ENCODE assay signal across 26 mouse cellular contexts in the genomic region with DNA sequence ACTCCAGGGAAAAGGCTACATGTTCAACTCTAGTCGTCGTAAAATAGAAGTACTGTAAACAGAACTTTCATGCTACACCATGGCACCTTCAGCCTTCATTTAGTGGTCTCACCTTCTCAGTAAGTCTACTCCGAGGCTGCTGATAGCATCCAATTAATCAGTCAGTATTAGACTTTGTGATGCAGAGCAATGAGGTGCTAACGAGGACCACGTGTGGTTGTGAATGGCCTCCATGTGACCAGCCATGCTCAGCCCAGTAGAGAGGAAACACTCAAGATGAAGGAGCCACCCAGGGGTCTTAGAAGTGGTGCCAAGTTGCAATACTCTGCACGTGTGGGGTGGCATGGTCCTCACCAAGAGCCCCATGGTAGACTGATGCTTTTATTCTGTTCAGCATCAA.
DNase-seq lines count a peak whose midpoint lies in the region; ATAC-seq lines count a peak whose summit lies in the region.
"Had no signal": no experiment of that assay in that cellular context is flagged by ENCODE, and none has a peak within 500 bp of the region (broad histone marks: within the 10 kb centered on the region; RNA-seq: fewer than 3 reads in every experiment).

No protein-coding gene starts in this region.

- ATAC-seq in forebrain, embryonic 12.5 days (ENCODE audit: low FRiP score) = 0 out of 2 replicates have a peak, but pooled peaks have one; percentile 36
- ATAC-seq in forebrain, embryonic 15.5 days (replicated peaks) = no peak
- peak; percentile 82 for ATAC-seq in limb, embryonic 12.5 days (ENCODE audit: insufficient number of reproducible peaks, insufficient read depth, low FRiP score, low TSS enrichment, low read depth)
- ATAC-seq: activated CD4-positive, CD25-positive, alpha-beta regulatory T cell, adult 4 months; forebrain, embryonic 16.5 days; intestine, embryonic 15.5 days had no signal

- H3K27ac ChIP-seq in forebrain, embryonic 12.5 days = no peak overlapping the region
- no peak overlapping the region for H3K27ac ChIP-seq in forebrain, embryonic 15.5 days (replicated peaks)
- no peak overlapping the region for H3K27ac ChIP-seq in limb, embryonic 12.5 days
- H3K27ac ChIP-seq: embryonic facial prominence, embryonic 10.5 days; embryonic facial prominence, embryonic 13.5 days; heart, adult 2 months; heart, embryonic 10.5 days; heart, embryonic 13.5 days; hindbrain, embryonic 12.5 days; hindbrain, embryonic 15.5 days; intestine, embryonic 15.5 days had no signal

- 66% methylated on average over 6 of the region's 6 CpGs for WGBS in forebrain, embryonic 12.5 days
- 48% methylated on average over 6 of the region's 6 CpGs for WGBS in forebrain, embryonic 15.5 days
- 16% methylated on average over 6 of the region's 6 CpGs for WGBS in limb, embryonic 12.5 days

- H3K27me3 ChIP-seq in forebrain, embryonic 12.5 days = no peaks in the 10 kb centered on the region
- no peaks in the 10 kb centered on the region for H3K27me3 ChIP-seq in forebrain, embryonic 15.5 days
- H3K27me3 ChIP-seq in limb, embryonic 12.5 days = peaks cover 25% of the 10 kb centered on the region
- H3K27me3 ChIP-seq: embryonic facial prominence, embryonic 13.5 days; hindbrain, embryonic 12.5 days; hindbrain, embryonic 15.5 days; intestine, embryonic 15.5 days had no signal

- H3K9ac ChIP-seq in forebrain, embryonic 12.5 days = no peak overlapping the region
- no peak overlapping the region for H3K9ac ChIP-seq in forebrain, embryonic 15.5 days (replicated peaks)
- no peak overlapping the region for H3K9ac ChIP-seq in limb, embryonic 12.5 days (replicated peaks)
- H3K9ac ChIP-seq: embryonic facial prominence, embryonic 13.5 days; heart, embryonic 13.5 days; hindbrain, embryonic 12.5 days; hindbrain, embryonic 15.5 days; intestine, embryonic 15.5 days had no signal

- no peak overlapping the region for H3K4me2 ChIP-seq in forebrain, embryonic 12.5 days
- H3K4me2 ChIP-seq in forebrain, embryonic 15.5 days (replicated peaks) = no peak overlapping the region
- H3K4me2 ChIP-seq in limb, embryonic 12.5 days = no peak overlapping the region
- H3K4me2 ChIP-seq: embryonic facial prominence, embryonic 13.5 days; heart, embryonic 13.5 days; hindbrain, embryonic 12.5 days; hindbrain, embryonic 15.5 days; intestine, embryonic 15.5 days had no signal

- no peaks in the 10 kb centered on the region for H3K4me1 ChIP-seq in forebrain, embryonic 12.5 days
- H3K4me1 ChIP-seq in forebrain, embryonic 15.5 days = no peaks in the 10 kb centered on the region
- peaks cover 3% of the 10 kb centered on the region; the same call in 1 of the 2 replicates for H3K4me1 ChIP-seq in limb, embryonic 12.5 days (replicated peaks)
- H3K4me1 ChIP-seq: embryonic facial prominence, embryonic 10.5 days; embryonic facial prominence, embryonic 13.5 days; heart, embryonic 10.5 days; heart, embryonic 13.5 days; hindbrain, embryonic 12.5 days; hindbrain, embryonic 15.5 days; intestine, embryonic 15.5 days had no signal

- H3K9me3 ChIP-seq in forebrain, embryonic 12.5 days = no peaks in the 10 kb centered on the region
- no peaks in the 10 kb centered on the region for H3K9me3 ChIP-seq in forebrain, embryonic 15.5 days
- 0 out of 2 replicates have a peak, but pooled peaks cover 4% of the 10 kb centered on the region for H3K9me3 ChIP-seq in limb, embryonic 12.5 days
- H3K9me3 ChIP-seq: embryonic facial prominence, embryonic 10.5 days; embryonic facial prominence, embryonic 13.5 days; heart, embryonic 10.5 days; heart, embryonic 13.5 days; hindbrain, embryonic 12.5 days; hindbrain, embryonic 15.5 days; intestine, embryonic 15.5 days had no signal

- DNase-seq in embryo, embryonic 10 days (ENCODE audit: low spot score) = peak; percentile 14
- DNase-seq in embryo, embryonic 9.5 days (ENCODE audit: extremely low spot score) = no peak
- DNase-seq in hindlimb bud, embryonic 11.5 days (ENCODE audit: extremely low spot score, low read depth, low spot score) = peak; percentile 39
- no peak for DNase-seq in kidney, postnatal 4 days
- no peak for DNase-seq in frontal cortex, postnatal 14 days (ENCODE audit: low spot score in 2 of 2)
- DNase-seq: adrenal gland, adult 8-10 months; adrenal gland, postnatal 25 days; cerebellum, adult 18-20 months; cerebellum, adult 9-10 months; cerebellum, postnatal 14 days; gastrocnemius, postnatal 25 days; heart, adult 2 months; kidney, adult 11 months had no signal

- no peaks in the 10 kb centered on the region for H3K36me3 ChIP-seq in forebrain, embryonic 12.5 days (replicated peaks)
- H3K36me3 ChIP-seq in forebrain, embryonic 15.5 days = no peaks in the 10 kb centered on the region
- no peaks in the 10 kb centered on the region for H3K36me3 ChIP-seq in limb, embryonic 12.5 days
- H3K36me3 ChIP-seq: embryonic facial prominence, embryonic 10.5 days; embryonic facial prominence, embryonic 13.5 days; heart, embryonic 10.5 days; heart, embryonic 13.5 days; hindbrain, embryonic 12.5 days; hindbrain, embryonic 15.5 days; intestine, embryonic 15.5 days had no signal

- H3K4me3 ChIP-seq in forebrain, embryonic 12.5 days (replicated peaks) = no peak overlapping the region
- no peak overlapping the region for H3K4me3 ChIP-seq in forebrain, embryonic 15.5 days
- no peak overlapping the region for H3K4me3 ChIP-seq in limb, embryonic 12.5 days (replicated peaks)
- H3K4me3 ChIP-seq: embryonic facial prominence, embryonic 10.5 days; embryonic facial prominence, embryonic 13.5 days; erythroblast, embryonic 14.5 days; heart, adult 2 months; heart, embryonic 10.5 days; heart, embryonic 13.5 days; hindbrain, embryonic 12.5 days; hindbrain, embryonic 15.5 days; intestine, embryonic 15.5 days had no signal

Comparison
In these comparisons a context has a peak if more than half of its experiments do, and no peak if none do; other contexts are left out.
1. DNase-seq: peak in embryo, embryonic 10 days (single experiment) and hindlimb bud, embryonic 11.5 days (single experiment); none in embryo, embryonic 9.5 days (single experiment), kidney, postnatal 4 days (0 of 2) and frontal cortex, postnatal 14 days (0 of 2).